Mouse (Mus musculus): ENCODE data around the gene Ulk4.

DNA sequence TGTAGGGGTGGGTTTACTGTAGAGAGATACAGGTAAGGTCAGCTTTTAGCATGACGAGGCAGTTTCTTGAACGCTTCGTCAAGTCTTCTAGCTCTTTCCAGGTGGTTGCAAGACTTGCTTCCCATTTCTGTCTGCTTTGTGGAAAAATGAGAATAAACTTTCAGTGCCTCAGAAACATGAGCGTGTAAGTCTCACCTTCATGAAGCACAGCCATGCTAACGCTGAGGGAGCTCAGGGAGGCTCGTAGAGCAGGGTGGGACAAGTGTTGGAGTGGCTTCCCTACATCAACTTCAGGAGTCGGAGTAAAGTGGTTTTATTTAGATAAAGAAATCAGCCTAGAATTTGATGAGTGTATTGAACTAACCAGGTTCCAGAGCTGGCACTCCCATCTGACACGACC, 330.9 kb downstream of the Ulk4 start:
- TF ChIP-seq CTCF (IDR thresholded peaks at IDR 0.05) (no peak), POLR2A (IDR thresholded peaks at IDR 0.05; ENCODE audit: insufficient read depth, low read depth, low read length) (no peak)
